23 mouse cellular contexts compared by ENCODE assay signal in genomic region chr5:36383431-36383830, GRCm38 (mm10). TPM values are rescaled to one million over a fixed set of nuclear protein-coding genes. Genes with fewer than 3 reads are reported as not detected.
DNase-seq lines count a peak whose midpoint lies in the region; ATAC-seq and TF ChIP-seq lines count a peak whose summit lies in the region.
"Had no signal": no experiment of that assay in that cellular context is flagged by ENCODE, and none has a peak within 500 bp of the region (broad histone marks: within the 10 kb centered on the region; RNA-seq: fewer than 3 reads in every experiment).

No protein-coding gene starts in this region.

- H3K9ac ChIP-seq in heart, embryonic 13.5 days: peak overlapping the region; percentile 14; the same call in 1 of the 2 replicates
- H3K9ac ChIP-seq in stomach, embryonic 16.5 days (ENCODE audit: low read length): no peak overlapping the region
- H3K9ac ChIP-seq in stomach, postnatal 0 days (ENCODE audit: low read length): no peak overlapping the region
- H3K9ac ChIP-seq: embryonic facial prominence, embryonic 15.5 days; forebrain, embryonic 15.5 days; hindbrain, embryonic 12.5 days had no signal

- peaks cover 92% of the 10 kb centered on the region for H3K4me1 ChIP-seq in heart, embryonic 13.5 days
- peaks cover 17% of the 10 kb centered on the region for H3K4me1 ChIP-seq in stomach, embryonic 16.5 days (ENCODE audit: control insufficient read depth, insufficient read depth, low read length)
- H3K4me1 ChIP-seq in stomach, postnatal 0 days (replicated peaks; ENCODE audit: control insufficient read depth, insufficient read depth): peaks cover 2% of the 10 kb centered on the region; the same call in 1 of the 2 replicates
- H3K4me1 ChIP-seq: forebrain, embryonic 15.5 days had no signal

- no peak for ATAC-seq in heart, embryonic 13.5 days (ENCODE audit: extremely low read depth, insufficient number of reproducible peaks, low FRiP score, low TSS enrichment)
- ATAC-seq in stomach, embryonic 16.5 days (ENCODE audit: insufficient read depth, low FRiP score): no peak
- ATAC-seq in stomach, postnatal 0 days (ENCODE audit: low FRiP score, low TSS enrichment): no peak
- ATAC-seq: activated CD4-positive, CD25-positive, alpha-beta regulatory T cell, adult 4 months; forebrain, embryonic 15.5 days; hindbrain, embryonic 16.5 days; inflammation-experienced regulatory T-cells, adult 6 months; intestine, postnatal 0 days had no signal

- H3K27ac ChIP-seq in gastrocnemius, adult 2 months: no peak overlapping the region
- H3K27ac ChIP-seq in heart, embryonic 13.5 days (replicated peaks): no peak overlapping the region; the same call in 1 of the 2 replicates
- peak overlapping the region; percentile 8; the same call in 1 of the 2 replicates for H3K27ac ChIP-seq in stomach, embryonic 16.5 days (ENCODE audit: low read length)
- no peak overlapping the region for H3K27ac ChIP-seq in stomach, postnatal 0 days (replicated peaks)
- H3K27ac ChIP-seq: embryonic facial prominence, embryonic 15.5 days; forebrain, embryonic 15.5 days; hindbrain, embryonic 12.5 days had no signal

- H3K27me3 ChIP-seq in heart, embryonic 13.5 days (replicated peaks): no peaks in the 10 kb centered on the region
- no peaks in the 10 kb centered on the region for H3K27me3 ChIP-seq in stomach, embryonic 16.5 days (ENCODE audit: control insufficient read depth, insufficient read depth, low read length)
- no peaks in the 10 kb centered on the region for H3K27me3 ChIP-seq in stomach, postnatal 0 days (ENCODE audit: control insufficient read depth, insufficient read depth, low read length)
- H3K27me3 ChIP-seq: embryonic facial prominence, embryonic 15.5 days; forebrain, embryonic 15.5 days; hindbrain, embryonic 12.5 days; Patski had no signal

- 81% methylated on average over 4 of the region's 4 CpGs for WGBS in heart, embryonic 13.5 days
- 75% methylated on average over 4 of the region's 4 CpGs for WGBS in stomach, embryonic 16.5 days
- WGBS in stomach, postnatal 0 days: 70% methylated on average over 4 of the region's 4 CpGs

- no peak for TF ChIP-seq CTCF in gastrocnemius, adult 2 months (IDR thresholded peaks at IDR 0.05)
- no peak for TF ChIP-seq CTCF in stomach, postnatal 0 days (IDR thresholded peaks at IDR 0.05; ENCODE audit: low read depth)

- no peak overlapping the region for H3K4me2 ChIP-seq in heart, embryonic 13.5 days
- H3K4me2 ChIP-seq in stomach, embryonic 16.5 days (ENCODE audit: low read depth, low read length): no peak overlapping the region
- no peak overlapping the region for H3K4me2 ChIP-seq in stomach, postnatal 0 days (replicated peaks; ENCODE audit: low read depth)
- H3K4me2 ChIP-seq: embryonic facial prominence, embryonic 15.5 days; forebrain, embryonic 15.5 days; hindbrain, embryonic 12.5 days had no signal

- H3K9me3 ChIP-seq in heart, embryonic 13.5 days: no peaks in the 10 kb centered on the region
- H3K9me3 ChIP-seq in stomach, embryonic 16.5 days (replicated peaks; ENCODE audit: control insufficient read depth, low read length): no peaks in the 10 kb centered on the region
- H3K9me3 ChIP-seq in stomach, postnatal 0 days (ENCODE audit: control insufficient read depth, low read length): no peaks in the 10 kb centered on the region
- H3K9me3 ChIP-seq: embryonic facial prominence, embryonic 15.5 days; forebrain, embryonic 15.5 days; hindbrain, embryonic 12.5 days had no signal

- peak; percentile 38 for DNase-seq in gastrocnemius, adult 2 months
- no peak for DNase-seq in gastrocnemius, postnatal 36 days
- DNase-seq in heart, postnatal 4 days: no peak
- DNase-seq in stomach, postnatal 0 days (ENCODE audit: low spot score): no peak
- DNase-seq in retina, embryonic 14.5 days (ENCODE audit: low spot score): no peak
- DNase-seq in frontal cortex, adult 2 months (ENCODE audit: extremely low spot score in 1 of 2, low spot score in 1 of 2): no peak
- DNase-seq: adrenal gland, postnatal 14 days; cerebellum, adult 11-12 months; cerebellum, adult 9-10 months; gastrocnemius, postnatal 14 days; heart, postnatal 36 days had no signal

- no peaks in the 10 kb centered on the region for H3K36me3 ChIP-seq in heart, embryonic 13.5 days
- H3K36me3 ChIP-seq in stomach, embryonic 16.5 days (ENCODE audit: control insufficient read depth, insufficient read depth, low read length): no peaks in the 10 kb centered on the region
- no peaks in the 10 kb centered on the region for H3K36me3 ChIP-seq in stomach, postnatal 0 days (ENCODE audit: control insufficient read depth, insufficient read depth, low read length)
- H3K36me3 ChIP-seq: embryonic facial prominence, embryonic 15.5 days; forebrain, embryonic 15.5 days; hindbrain, embryonic 12.5 days had no signal

- H3K4me3 ChIP-seq in gastrocnemius, adult 2 months: no peak overlapping the region
- H3K4me3 ChIP-seq in heart, embryonic 13.5 days: no peak overlapping the region
- no peak overlapping the region for H3K4me3 ChIP-seq in stomach, embryonic 16.5 days (replicated peaks; ENCODE audit: low read length)
- no peak overlapping the region for H3K4me3 ChIP-seq in stomach, postnatal 0 days (ENCODE audit: low read depth, low read length)
- H3K4me3 ChIP-seq: embryonic facial prominence, embryonic 15.5 days; forebrain, embryonic 15.5 days; hindbrain, embryonic 12.5 days had no signal

- intact Hi-C loops in gastrocnemius, adult 2 months (cut with DNase I): no loop called here
- intact Hi-C loops in gastrocnemius, postnatal 36 days (cut with DNase I): no loop called here

- TF ChIP-seq EP300 in stomach, postnatal 0 days (optimal IDR thresholded peaks at IDR 0.05): no peak

RNA-seq across cellular contexts. Expression of gene Sorcs2, which starts 14.5 kb away (rescaled TPM):
- 1 to 10 TPM in 1 of 2 experiments, under 1 TPM in 1; 0.94 to 2.3 TPM for total RNA-seq in gastrocnemius, adult 2 months (2021)
- 1 to 10 TPM; 3.4 to 3.5 TPM for total RNA-seq in gastrocnemius, postnatal 36 days (2021)
- 10.7 and 10.9 TPM in 2 replicates for polyA plus RNA-seq in heart, embryonic 13.5 days (2015; fragmentation: Nextera tagmentation; extraction: Ambion mirVana)
- total RNA-seq in heart, postnatal 4 days (2021): 10 to 100 TPM; 18.1 TPM
- polyA plus RNA-seq in stomach, embryonic 16.5 days (2015; fragmentation: Nextera tagmentation; extraction: Ambion mirVana): 11.4 and 11.8 TPM in 2 replicates
- polyA plus RNA-seq in stomach, postnatal 0 days (2015; fragmentation: Nextera tagmentation; extraction: Ambion mirVana): 3.1 and 4.2 TPM in 2 replicates
- polyA plus RNA-seq in frontal cortex, adult 2 months (2012; rRNA removed): 24.1 and 30.7 TPM in 2 replicates
- total RNA-seq: granulocyte monocyte progenitor cell, adult 5-6 weeks; MEL had no signal
